Mouse (Mus musculus) midbrain, embryonic 14.5 days (tissue): ENCODE results near the gene Krtap1-3. TPM values are rescaled to one million over a fixed set of nuclear protein-coding genes. Genes with fewer than 3 reads are reported as not detected.

Experiments used
- ATAC-seq: fragments of 200-750 bp; cut with Nextera tagmentation; 2 replicates; pipeline ENCODE4 v1.8.0; 2017; ENCODE audit warnings: moderate number of reproducible peaks, moderate library complexity; ENCODE audit not compliant: low FRiP score, low TSS enrichment
- DNase-seq: peaks from one replicate; pipeline ENCODE4 v3.0.0-alpha.2; 2015
- H3K27ac ChIP-seq: fragments of 300-500 bp; sonication (generic); replicated peaks from 2 replicates; pipeline ENCODE4 v1.5.1; 2014; ENCODE audit warnings: mild to moderate bottlenecking, low read depth, low read length, moderate library complexity
- H3K27me3 ChIP-seq: fragments of 300-500 bp; sonication (generic); 2 replicates; pipeline ENCODE4 v1.6.1; 2014; ENCODE audit warnings: low read length, control low read depth, mixed read lengths; ENCODE audit not compliant: control insufficient read depth, insufficient read depth
- H3K36me3 ChIP-seq: fragments of 300-500 bp; sonication (generic); 2 replicates; pipeline ENCODE4 v1.6.1; 2014; ENCODE audit warnings: low read length, control low read depth; ENCODE audit not compliant: control insufficient read depth, insufficient read depth
- H3K4me1 ChIP-seq: fragments of 300-500 bp; sonication (generic); 2 replicates; pipeline ENCODE4 v1.6.1; 2014; ENCODE audit warnings: mild to moderate bottlenecking, antibody characterized with exemption, low read length, control low read depth; ENCODE audit not compliant: control insufficient read depth, insufficient read depth
- H3K4me2 ChIP-seq: fragments of 300-500 bp; sonication (generic); 2 replicates; pipeline ENCODE4 v1.6.1; 2014; ENCODE audit warnings: mild to moderate bottlenecking, low read length, moderate library complexity
- H3K4me3 ChIP-seq: fragments of 300-500 bp; sonication (generic); replicated peaks from 2 replicates; pipeline ENCODE4 v1.5.1; 2014; ENCODE audit warnings: low read depth, low read length
- H3K9ac ChIP-seq: fragments of 300-500 bp; sonication (generic); replicated peaks from 2 replicates; pipeline ENCODE4 v1.6.1; 2014; ENCODE audit warnings: mild to moderate bottlenecking, low read length, moderate library complexity
- H3K9me3 ChIP-seq: fragments of 300-500 bp; sonication (generic); 2 replicates; pipeline ENCODE4 v1.6.1; 2016; ENCODE audit warnings: low read length, control low read depth, mixed read lengths; ENCODE audit not compliant: control insufficient read depth
- WGBS: fragments of 180-500 bp; shearing (Covaris S2); extraction: QIAGEN DNeasy Blood & Tissue Kit; methylation state at CpG from one replicate; pipeline ENCODE4 v1.1.7; 2014; 5-methylcytosine and 5-hydroxymethylcytosine counted together
- polyA plus RNA-seq: library from polyadenylated mRNA; unstranded; fragments of >200 nt; fragmentation: Nextera tagmentation; extraction: Ambion mirVana; gene quantifications from 2 replicates; pipeline ENCODE4 v1.2.1, GENCODE M21; 2014

Gene Krtap1-3
- polyA plus RNA-seq, 1 experiment from 2014 or later, result not detected

DNA sequence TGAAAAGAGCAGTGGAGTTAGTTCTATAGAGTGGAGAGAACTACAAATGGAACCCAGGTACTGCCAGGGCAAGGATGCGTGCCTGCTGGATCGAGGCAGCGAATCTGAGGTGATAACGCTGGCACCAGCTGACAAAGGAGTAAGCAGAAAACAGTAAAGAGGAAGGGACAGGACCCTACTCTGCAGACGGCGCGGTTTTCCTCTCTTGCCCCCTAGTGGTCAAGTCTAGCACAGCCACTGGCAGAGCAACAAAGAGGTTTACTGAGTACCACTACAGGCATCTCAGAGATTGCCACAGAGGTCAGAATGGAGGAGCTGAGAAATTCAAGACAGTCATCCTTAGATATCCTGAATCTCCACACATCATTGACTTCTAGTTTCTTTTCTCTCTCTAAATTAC lies 17.0 kb downstream of the Krtap1-3 start:
- no peaks in the 10 kb centered on the region for H3K4me1 ChIP-seq
- H3K4me2 ChIP-seq, result peak overlapping the region; percentile 45
- no peak overlapping the region for H3K4me3 ChIP-seq
- H3K9ac ChIP-seq, result 0 out of 2 replicates have a peak overlapping the region, but pooled peaks have one; percentile 21
- H3K36me3 ChIP-seq, result no peaks in the 10 kb centered on the region
- ATAC-seq, result no peak; the same call in 1 of the 2 replicates
- peak; percentile 89 for DNase-seq
- no peak overlapping the region for H3K27ac ChIP-seq
- 2% methylated on average over 7 of the region's 7 CpGs for whole genome bisulfite sequencing
- no peaks in the 10 kb centered on the region for H3K27me3 ChIP-seq
- no peaks in the 10 kb centered on the region for H3K9me3 ChIP-seq

DNA sequence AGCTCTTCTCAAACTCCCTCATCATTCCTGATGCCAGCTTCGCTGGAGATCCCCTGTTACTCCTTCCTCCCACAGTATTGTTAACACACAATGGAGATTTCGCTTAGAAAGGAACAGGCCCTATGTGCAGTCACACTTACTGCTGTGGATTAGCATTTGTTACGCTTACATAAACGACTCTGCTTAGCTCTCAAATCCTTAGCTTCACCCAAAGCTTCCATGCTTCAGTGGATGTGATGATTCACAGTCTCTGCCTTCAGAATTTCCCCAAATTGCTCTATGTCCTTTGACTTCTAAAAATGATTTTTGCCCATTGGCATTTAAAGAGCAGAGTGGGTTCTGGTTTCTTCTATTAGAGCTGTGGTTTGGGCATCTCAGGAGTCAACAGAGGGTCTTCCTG lies 18.0 kb downstream of the Krtap1-3 start:
- 4% methylated on average over 4 of the region's 4 CpGs for WGBS
- H3K4me3 ChIP-seq, result no peak overlapping the region
- ATAC-seq, result no peak
- no peaks in the 10 kb centered on the region for H3K9me3 ChIP-seq
- H3K4me2 ChIP-seq, result no peak overlapping the region
- H3K9ac ChIP-seq, result no peak overlapping the region
- no peaks in the 10 kb centered on the region for H3K27me3 ChIP-seq
- no peaks in the 10 kb centered on the region for H3K4me1 ChIP-seq
- DNase-seq, result peak; percentile 2
- no peaks in the 10 kb centered on the region for H3K36me3 ChIP-seq
- no peak overlapping the region for H3K27ac ChIP-seq

DNA sequence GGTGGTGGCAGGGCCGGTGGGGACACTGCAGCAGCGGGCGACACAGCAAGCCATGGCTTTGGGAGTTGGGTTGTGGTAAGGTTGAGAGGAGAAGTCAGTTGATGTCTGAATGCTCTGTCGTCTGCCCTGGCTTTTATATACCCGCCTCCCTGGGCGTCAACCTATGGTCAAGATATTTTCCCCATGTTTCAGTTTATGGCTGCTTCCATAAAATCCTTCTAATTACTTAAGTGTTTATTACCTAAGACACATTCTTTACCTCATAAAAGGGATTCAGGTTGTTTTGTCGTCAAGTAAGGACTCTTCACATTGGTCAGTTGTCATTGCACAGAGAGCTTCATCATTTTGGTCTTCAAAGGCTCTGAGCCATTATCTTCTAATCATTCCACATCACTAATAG lies 24.6 kb downstream of the Krtap1-3 start, which contains the start of gene Krtap3-1:
Gene Krtap3-1, minus strand, starts transcription at position 101 of the 400 bp plus-strand sequence.
- H3K4me2 ChIP-seq, result no peak within 1 kb of the TSS

DNA sequence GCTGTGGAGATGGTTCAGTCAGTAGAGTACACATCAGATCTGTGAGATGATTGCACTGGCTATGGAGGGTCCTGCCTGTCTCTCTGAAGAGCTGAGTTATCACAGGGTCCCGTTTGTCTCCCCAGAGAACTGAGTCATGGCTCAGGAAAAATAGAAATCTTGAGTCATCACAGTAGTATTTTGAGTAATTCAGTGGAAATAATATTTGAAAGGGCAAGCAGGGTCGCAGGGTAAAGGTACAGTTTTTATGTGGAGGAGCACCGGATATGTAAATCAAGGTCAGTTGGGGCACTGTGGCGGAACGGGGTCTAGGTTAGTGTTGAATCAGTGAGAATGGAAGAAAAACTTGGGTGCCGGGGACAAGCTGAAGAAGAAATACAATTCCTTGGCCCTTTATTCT lies 28.6 kb downstream of the Krtap1-3 start:
- Histone ChIP-seq H3K9ac (no peak overlapping the region), H3K36me3 (no peaks in the 10 kb centered on the region), H3K27ac (no peak overlapping the region), H3K4me3 (no peak overlapping the region), H3K4me1 (no peaks in the 10 kb centered on the region), H3K27me3 (no peaks in the 10 kb centered on the region), H3K4me2 (no peak overlapping the region), H3K9me3 (no peaks in the 10 kb centered on the region)
- DNase-seq, result no peak
- no peak for ATAC-seq
- WGBS, result 84% methylated on average over 6 of the region's 6 CpGs

More for the DNA sequence above, 24.6 kb downstream of the Krtap1-3 start, which contains the start of gene Krtap3-1:
- no peak within 1 kb of the TSS for H3K4me3 ChIP-seq
- no peak within 1 kb of the TSS for H3K27ac ChIP-seq
- H3K36me3 ChIP-seq, result no peaks in the 10 kb centered on the region
- ATAC-seq (no peak), DNase-seq (no peak)
- no peaks in the 10 kb centered on the region for H3K9me3 ChIP-seq
- H3K27me3 ChIP-seq, result no peaks in the 10 kb centered on the region
- 96% methylated on average over 7 of the region's 7 CpGs for WGBS
- H3K9ac ChIP-seq, result no peak within 1 kb of the TSS
- H3K4me1 ChIP-seq, result no peaks in the 10 kb centered on the region

DNA sequence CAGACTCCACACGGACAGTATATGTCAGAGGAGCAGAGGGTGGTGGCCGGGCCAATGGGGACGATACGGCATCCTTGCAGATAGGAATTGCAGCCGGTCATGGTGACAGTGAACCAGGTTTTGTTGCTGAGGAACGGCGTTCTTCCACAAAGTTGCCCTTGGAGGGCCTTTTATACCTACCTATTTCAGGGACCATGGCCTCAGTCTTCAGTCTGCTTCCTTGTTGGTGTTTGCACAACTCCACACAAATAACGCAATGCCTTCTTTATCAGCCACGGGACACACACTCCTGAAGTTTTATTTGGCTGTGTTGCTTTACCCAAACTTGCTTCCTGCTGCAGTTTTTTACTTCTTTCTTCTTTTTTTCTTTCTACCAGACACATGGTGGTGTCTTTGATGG lies 31.8 kb downstream of the Krtap1-3 start, which contains the start of gene Gm11939:
Gene Gm11939, minus strand, starts transcription at position 101 of the 400 bp plus-strand sequence.
- H3K27me3 ChIP-seq, result no peaks in the 10 kb centered on the region
- WGBS, result 91% methylated on average over 9 of the region's 9 CpGs
- H3K36me3 ChIP-seq, result no peaks in the 10 kb centered on the region
- no peak within 1 kb of the TSS for H3K27ac ChIP-seq
- DNase-seq, result no peak
- H3K4me3 ChIP-seq, result no peak within 1 kb of the TSS
- H3K4me2 ChIP-seq, result no peak within 1 kb of the TSS
- H3K4me1 ChIP-seq, result no peaks in the 10 kb centered on the region
- no peak for ATAC-seq
- no peaks in the 10 kb centered on the region for H3K9me3 ChIP-seq
- no peak within 1 kb of the TSS for H3K9ac ChIP-seq

DNA sequence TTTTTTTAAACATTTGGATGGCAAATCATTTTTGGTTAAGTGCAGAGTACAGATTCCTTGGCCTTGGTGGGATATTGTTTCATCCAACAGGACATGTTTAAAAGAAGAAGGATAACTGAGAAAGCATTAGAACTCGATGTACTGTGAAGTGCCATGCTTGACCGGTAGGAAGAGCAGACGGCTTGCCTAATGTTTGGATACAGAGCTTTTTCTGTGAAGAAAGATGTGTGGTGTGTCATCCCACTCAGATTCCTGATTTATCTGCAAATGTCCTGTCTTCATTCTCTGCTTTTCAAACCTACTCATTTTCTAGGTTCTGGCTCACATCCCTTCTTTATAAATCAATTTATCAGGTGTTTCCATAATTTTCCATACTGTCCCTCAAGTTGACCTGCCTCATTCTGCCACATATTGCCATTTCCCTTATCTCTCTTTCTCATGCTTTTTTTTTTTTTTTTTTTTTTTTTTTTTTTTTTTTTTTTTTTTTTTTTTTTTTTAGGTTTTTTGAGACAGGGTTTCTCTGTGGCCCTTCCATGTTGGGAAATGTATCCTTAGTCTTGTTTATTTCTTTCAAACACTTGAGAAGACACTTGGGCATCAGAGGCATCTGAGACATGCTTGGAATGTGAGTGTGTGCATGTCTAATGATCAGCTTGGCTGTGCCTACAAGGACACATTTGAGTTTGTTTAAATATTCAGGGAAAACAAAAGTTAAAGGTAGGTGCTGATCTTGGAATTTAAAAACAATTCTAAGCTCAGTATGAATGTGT lies 33.0 kb downstream of the Krtap1-3 start:
- Histone ChIP-seq H3K9ac (no peak overlapping the region), H3K4me1 (no peaks in the 10 kb centered on the region), H3K9me3 (no peaks in the 10 kb centered on the region), H3K36me3 (no peaks in the 10 kb centered on the region), H3K4me3 (no peak overlapping the region), H3K27ac (no peak overlapping the region), H3K27me3 (no peaks in the 10 kb centered on the region), H3K4me2 (no peak overlapping the region)
- no peak for DNase-seq
- no peak for ATAC-seq
- WGBS, result 85% methylated on average over 3 of the region's 3 CpGs

DNA sequence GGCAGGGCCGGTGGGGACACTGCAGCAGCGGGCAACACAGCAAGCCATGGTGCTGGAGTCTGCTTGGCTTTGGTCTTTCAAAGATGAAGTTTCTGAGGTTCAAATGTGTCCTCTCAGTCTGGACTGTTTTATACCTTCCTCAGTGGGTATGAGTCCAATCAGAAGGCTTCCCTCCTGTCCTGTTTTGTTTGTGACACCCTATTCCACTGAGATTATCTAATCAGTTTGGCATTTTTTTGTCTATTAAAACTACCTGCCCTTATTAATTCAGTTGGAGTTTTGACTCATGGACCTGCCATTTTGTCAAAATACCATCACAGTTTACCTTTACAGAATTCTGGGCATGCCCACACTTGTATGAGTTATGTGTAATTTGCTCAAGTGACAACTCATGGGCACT lies 34.4 kb downstream of the Krtap1-3 start, which contains the start of gene Krtap3-2:
Gene Krtap3-2, minus strand, starts transcription at position 101 of the 400 bp plus-strand sequence.
- no peaks in the 10 kb centered on the region for H3K36me3 ChIP-seq
- ATAC-seq (no peak), DNase-seq (no peak)
- H3K27ac ChIP-seq, result no peak within 1 kb of the TSS
- H3K4me1 ChIP-seq, result no peaks in the 10 kb centered on the region
- 81% methylated on average over 2 of the region's 2 CpGs for WGBS
- no peaks in the 10 kb centered on the region for H3K9me3 ChIP-seq
- no peak within 1 kb of the TSS for H3K4me3 ChIP-seq
- no peak within 1 kb of the TSS for H3K4me2 ChIP-seq
- H3K9ac ChIP-seq, result no peak within 1 kb of the TSS
- no peaks in the 10 kb centered on the region for H3K27me3 ChIP-seq

DNA sequence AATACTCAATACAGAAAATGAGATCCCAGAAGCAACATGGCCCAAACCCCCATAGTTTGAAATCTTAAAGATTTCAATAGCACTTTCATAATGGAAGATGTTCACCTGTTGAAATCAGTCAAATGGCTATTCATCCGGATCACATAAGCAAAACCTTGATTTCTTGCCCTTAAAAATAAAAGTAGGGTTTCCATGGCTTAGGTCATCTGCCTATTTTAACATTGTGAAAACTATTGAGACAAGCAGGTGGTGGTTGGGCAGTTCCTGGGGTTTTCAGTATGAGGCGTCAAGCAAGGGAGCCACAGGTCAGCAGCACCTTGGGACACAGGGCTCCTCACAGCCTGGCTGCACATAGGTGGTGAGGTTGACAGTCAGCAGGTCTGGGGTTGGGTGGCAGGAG lies 34.9 kb downstream of the Krtap1-3 start:
- no peaks in the 10 kb centered on the region for H3K36me3 ChIP-seq
- no peak for ATAC-seq
- H3K4me3 ChIP-seq, result no peak overlapping the region
- H3K9me3 ChIP-seq, result no peaks in the 10 kb centered on the region
- H3K9ac ChIP-seq, result no peak overlapping the region
- H3K4me1 ChIP-seq, result no peaks in the 10 kb centered on the region
- H3K27ac ChIP-seq, result no peak overlapping the region
- H3K4me2 ChIP-seq, result no peak overlapping the region
- no peak for DNase-seq
- WGBS, result 86% methylated on average over 2 of the region's 2 CpGs
- no peaks in the 10 kb centered on the region for H3K27me3 ChIP-seq

DNA sequence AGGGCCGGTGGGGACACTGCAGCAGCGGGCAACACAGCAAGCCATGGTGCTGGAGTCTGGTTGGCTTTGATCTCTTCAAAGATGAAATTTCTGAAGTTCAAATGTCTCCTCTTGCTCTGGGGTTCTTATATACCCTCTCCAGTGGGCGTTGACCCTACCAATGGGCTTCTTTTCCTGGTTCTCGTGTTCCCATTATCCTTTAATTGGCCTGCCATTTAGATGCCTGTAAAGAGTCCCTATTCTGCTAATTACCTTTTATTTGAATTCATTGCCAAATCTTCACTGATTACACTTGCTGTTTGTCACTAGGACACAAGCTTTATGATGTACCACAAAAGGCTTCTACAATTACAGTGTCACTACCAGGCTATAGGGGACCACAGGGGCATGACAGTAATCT lies 40.4 kb downstream of the Krtap1-3 start, which contains the start of gene Krtap3-3:
Gene Krtap3-3, minus strand, starts transcription at position 101 of the 400 bp plus-strand sequence.
- H3K4me1 ChIP-seq, result no peaks in the 10 kb centered on the region
- H3K4me3 ChIP-seq, result no peak within 1 kb of the TSS
- H3K9me3 ChIP-seq, result no peaks in the 10 kb centered on the region
- H3K27ac ChIP-seq, result no peak within 1 kb of the TSS
- DNase-seq (no peak), ATAC-seq (no peak)
- H3K27me3 ChIP-seq, result no peaks in the 10 kb centered on the region
- WGBS, result 86% methylated on average over 4 of the region's 4 CpGs
- no peak within 1 kb of the TSS for H3K9ac ChIP-seq
- no peaks in the 10 kb centered on the region for H3K36me3 ChIP-seq
- H3K4me2 ChIP-seq, result no peak within 1 kb of the TSS
